Mouse (Mus musculus) intestine, embryonic 14.5 days (tissue): Measurements from ENCODE around the gene Fam172a. TPM values are rescaled to one million over a fixed set of nuclear protein-coding genes. Genes with fewer than 3 reads are reported as not detected.
A peak's percentile ranks its signal among the peaks of the same experiment; 100 is the strongest.

ENCODE experiments used
- ATAC-seq: fragments of 200-750 bp; cut with Nextera tagmentation; replicated peaks from 2 replicates; pipeline ENCODE4 v1.8.0; 2017; ENCODE audit warnings: low read depth, moderate number of reproducible peaks, moderate TSS enrichment, moderate library complexity; ENCODE audit not compliant: low FRiP score, low TSS enrichment
- DNase-seq: peaks from one replicate; pipeline ENCODE4 v3.0.0-alpha.2; 2018; ENCODE audit warnings: low spot score
- H3K27ac ChIP-seq: fragments of 300-500 bp; sonication (generic); 2 replicates; pipeline ENCODE4 v1.5.1; 2014; ENCODE audit warnings: low read depth, mild to moderate bottlenecking, control low read depth
- H3K27me3 ChIP-seq: fragments of 300-500 bp; sonication (generic); replicated peaks from 2 replicates; pipeline ENCODE4 v1.6.1; 2014; ENCODE audit warnings: low read length, control low read depth; ENCODE audit not compliant: control insufficient read depth, insufficient read depth
- H3K36me3 ChIP-seq: fragments of 300-500 bp; sonication (generic); 2 replicates; pipeline ENCODE4 v1.6.1; 2014; ENCODE audit warnings: low read length, control low read depth; ENCODE audit not compliant: control insufficient read depth, insufficient read depth
- H3K4me1 ChIP-seq: fragments of 300-500 bp; sonication (generic); replicated peaks from 2 replicates; pipeline ENCODE4 v1.6.1; 2014; ENCODE audit warnings: low read length, control low read depth, mixed read lengths; ENCODE audit not compliant: control insufficient read depth, insufficient read depth
- H3K4me2 ChIP-seq: fragments of 300-500 bp; sonication (generic); 2 replicates; pipeline ENCODE4 v1.6.1; 2014; ENCODE audit warnings: low read length
- H3K4me3 ChIP-seq: fragments of 300-500 bp; sonication (generic); 2 replicates; pipeline ENCODE4 v1.5.1; 2014; ENCODE audit warnings: low read depth, low read length, control low read depth, mixed read lengths
- H3K9ac ChIP-seq: fragments of 300-500 bp; sonication (generic); 2 replicates; pipeline ENCODE4 v1.6.1; 2014; ENCODE audit warnings: mild to moderate bottlenecking, low read length
- H3K9me3 ChIP-seq: fragments of 300-500 bp; sonication (generic); 2 replicates; pipeline ENCODE4 v1.6.1; 2016; ENCODE audit warnings: low read length, control low read depth; ENCODE audit not compliant: control insufficient read depth
- WGBS: fragments of 180-500 bp; shearing (Covaris S2); extraction: QIAGEN DNeasy Blood & Tissue Kit; methylation state at CpG from one replicate; pipeline ENCODE4 v1.1.7; 2014; 5-methylcytosine and 5-hydroxymethylcytosine counted together
- polyA plus RNA-seq: library from polyadenylated mRNA; unstranded; fragments of >200 nt; fragmentation: Nextera tagmentation; extraction: Ambion mirVana; gene quantifications from 2 replicates; pipeline ENCODE4 v1.2.1, GENCODE M21; 2014

Gene Fam172a
- polyA plus RNA-seq, 1 experiment from 2014 or later, result 23.3 TPM

GRCm38 (mm10) chr13:78183004-78183403 is 481.2 kb downstream of the Fam172a start:
- Histone ChIP-seq H3K4me1 (peaks cover 6% of the 10 kb centered on the region), H3K27me3 (peaks cover 99% of the 10 kb centered on the region), H3K9me3 (no peaks in the 10 kb centered on the region), H3K9ac (no peak overlapping the region), H3K4me2 (no peak overlapping the region), H3K4me3 (no peak overlapping the region), H3K27ac (no peak overlapping the region), H3K36me3 (no peaks in the 10 kb centered on the region)
- DNase-seq (peak; percentile 60), ATAC-seq (no peak)
- 14% methylated on average over 5 of the region's 5 CpGs for WGBS

- H3K36me3 ChIP-seq, result no peaks in the 10 kb centered on the region
- H3K9me3 ChIP-seq, result no peaks in the 10 kb centered on the region
- no peak overlapping the region for H3K4me2 ChIP-seq
- no peak overlapping the region for H3K9ac ChIP-seq
- ATAC-seq (no peak), DNase-seq (no peak)
- H3K27ac ChIP-seq, result no peak overlapping the region
- peaks cover 6% of the 10 kb centered on the region for H3K4me1 ChIP-seq
- peaks cover 98% of the 10 kb centered on the region for H3K27me3 ChIP-seq
- no peak overlapping the region for H3K4me3 ChIP-seq
- WGBS, result 25% methylated on average over 5 of the region's 5 CpGs
Measured at GRCm38 (mm10) chr13:78183986-78184385, 482.2 kb downstream of the Fam172a start.

- peaks cover 6% of the 10 kb centered on the region for H3K4me1 ChIP-seq
- 16% methylated on average over 14 of the region's 14 CpGs for WGBS
- ATAC-seq (no peak), DNase-seq (no peak)
- H3K36me3 ChIP-seq, result no peaks in the 10 kb centered on the region
- H3K27me3 ChIP-seq, result peaks cover 88% of the 10 kb centered on the region
- no peak overlapping the region for H3K4me3 ChIP-seq
- no peak overlapping the region for H3K4me2 ChIP-seq
- no peak overlapping the region for H3K27ac ChIP-seq
- no peak overlapping the region for H3K9ac ChIP-seq
- H3K9me3 ChIP-seq, result no peaks in the 10 kb centered on the region
Measured at GRCm38 (mm10) chr13:78184786-78185466, 483.1 kb downstream of the Fam172a start.

GRCm38 (mm10) chr13:78186340-78186946 is 484.6 kb downstream of the Fam172a start:
- Histone ChIP-seq H3K36me3 (no peaks in the 10 kb centered on the region), H3K27ac (no peak overlapping the region), H3K27me3 (peaks cover 87% of the 10 kb centered on the region), H3K4me1 (no peaks in the 10 kb centered on the region; the same call in 1 of the 2 replicates), H3K9ac (no peak overlapping the region), H3K9me3 (no peaks in the 10 kb centered on the region), H3K4me2 (no peak overlapping the region), H3K4me3 (no peak overlapping the region)
- DNase-seq (peak; percentile 56), ATAC-seq (no peak)
- 27% methylated on average over 12 of the region's 12 CpGs for WGBS

GRCm38 (mm10) chr13:78187833-78188232 is 486.0 kb downstream of the Fam172a start:
- Histone ChIP-seq H3K27me3 (peaks cover 86% of the 10 kb centered on the region), H3K27ac (no peak overlapping the region), H3K4me1 (no peaks in the 10 kb centered on the region), H3K36me3 (no peaks in the 10 kb centered on the region; the same call in 1 of the 2 replicates), H3K9ac (no peak overlapping the region), H3K4me3 (no peak overlapping the region), H3K4me2 (no peak overlapping the region), H3K9me3 (no peaks in the 10 kb centered on the region)
- DNase-seq (peak; percentile 44), ATAC-seq (no peak)
- 59% methylated on average over 5 of the region's 5 CpGs for WGBS

- H3K4me1 ChIP-seq, result no peaks in the 10 kb centered on the region
- no peaks in the 10 kb centered on the region for H3K9me3 ChIP-seq
- H3K9ac ChIP-seq, result no peak overlapping the region
- 51% methylated on average over 10 of the region's 10 CpGs for WGBS
- no peak overlapping the region for H3K27ac ChIP-seq
- H3K4me3 ChIP-seq, result no peak overlapping the region
- H3K4me2 ChIP-seq, result no peak overlapping the region
- H3K27me3 ChIP-seq, result peaks cover 86% of the 10 kb centered on the region
- peak; percentile 49 for DNase-seq
- H3K36me3 ChIP-seq, result no peaks in the 10 kb centered on the region; the same call in 1 of the 2 replicates
- no peak for ATAC-seq
Measured at GRCm38 (mm10) chr13:78189586-78189985, 487.8 kb downstream of the Fam172a start.

GRCm38 (mm10) chr13:78193211-78193610 is 491.4 kb downstream of the Fam172a start:
- ATAC-seq (no peak), DNase-seq (no peak)
- WGBS, result 42% methylated on average over 4 of the region's 4 CpGs
- no peak overlapping the region for H3K27ac ChIP-seq
- H3K9me3 ChIP-seq, result no peaks in the 10 kb centered on the region
- no peaks in the 10 kb centered on the region; the same call in 1 of the 2 replicates for H3K36me3 ChIP-seq
- no peak overlapping the region for H3K4me2 ChIP-seq
- no peak overlapping the region for H3K9ac ChIP-seq
- no peaks in the 10 kb centered on the region; the same call in 1 of the 2 replicates for H3K4me1 ChIP-seq
- peaks cover 81% of the 10 kb centered on the region for H3K27me3 ChIP-seq
- no peak overlapping the region for H3K4me3 ChIP-seq

GRCm38 (mm10) chr13:78194135-78194849 is 492.5 kb downstream of the Fam172a start:
- 25% methylated on average over 26 of the region's 26 CpGs for WGBS
- H3K9ac ChIP-seq, result peak overlapping the region; percentile 8; the same call in 1 of the 2 replicates
- no peaks in the 10 kb centered on the region for H3K9me3 ChIP-seq
- H3K4me3 ChIP-seq, result peak overlapping the region; percentile 28
- no peaks in the 10 kb centered on the region; the same call in 1 of the 2 replicates for H3K4me1 ChIP-seq
- no peaks in the 10 kb centered on the region; the same call in 1 of the 2 replicates for H3K36me3 ChIP-seq
- DNase-seq (no peak), ATAC-seq (no peak)
- no peak overlapping the region for H3K27ac ChIP-seq
- peak overlapping the region; percentile 53 for H3K4me2 ChIP-seq
- H3K27me3 ChIP-seq, result peaks cover 75% of the 10 kb centered on the region
